Mouse (Mus musculus) right cerebral cortex, postnatal 4 days (tissue): ENCODE results near the gene Rbfox2.
"Not testable (repeated sequence)": the region's sequence is repeated elsewhere in the genome, so short reads cannot be mapped to it uniquely, and the experiment has no call there.

ENCODE experiments used
- DNase-seq: peaks from one replicate; pipeline ENCODE4 v3.0.0-alpha.2; 2022

Gene Rbfox2

DNA sequence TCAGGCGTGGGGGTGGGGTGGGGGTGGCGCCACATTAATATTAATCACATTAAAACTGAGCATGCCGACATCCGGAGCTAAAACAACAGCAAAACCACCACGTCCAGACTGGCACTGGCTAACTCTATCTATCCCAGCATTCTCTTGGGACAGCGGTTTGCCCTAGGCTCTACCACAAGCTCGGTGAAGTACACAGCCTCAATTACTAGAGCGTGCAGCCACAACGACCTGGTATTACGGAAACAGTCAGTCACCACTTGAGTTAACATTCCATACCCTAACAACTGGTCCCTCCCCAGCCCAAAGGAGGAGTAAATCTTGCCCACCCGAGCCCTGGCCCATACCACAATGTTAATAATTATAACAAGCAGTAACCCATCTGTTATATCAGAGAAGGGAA lies 217.6 kb downstream of the Rbfox2 start:
- DNase-seq = no peak

- no peak for DNase-seq
Measured at GRCm38 (mm10) chr15:77086488-77086887, 220.3 kb downstream of the Rbfox2 start.

DNA sequence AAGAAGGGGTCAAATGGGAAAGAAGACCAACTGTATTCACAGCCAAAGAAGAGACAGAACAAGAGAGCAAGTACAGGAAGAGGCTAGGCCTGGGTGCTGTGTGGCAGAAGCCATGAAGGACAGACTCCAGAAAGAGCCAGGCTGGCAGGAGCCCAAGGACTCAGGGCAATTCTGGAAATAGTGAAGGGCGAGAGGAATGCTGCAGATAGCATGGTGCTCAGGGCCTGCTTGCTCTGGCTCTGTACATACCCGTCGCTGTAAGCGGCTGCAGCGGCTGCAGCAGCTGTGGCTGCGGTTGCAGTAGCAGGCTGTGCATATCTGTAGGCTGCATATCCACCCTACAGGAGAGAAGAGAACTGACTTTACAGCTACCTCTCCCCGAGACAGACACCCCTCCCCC lies 221.0 kb downstream of the Rbfox2 start:
- DNase-seq = no peak

GRCm38 (mm10) chr15:77081454-77081853 lies 225.3 kb downstream of the Rbfox2 start:
- no peak for DNase-seq

DNA sequence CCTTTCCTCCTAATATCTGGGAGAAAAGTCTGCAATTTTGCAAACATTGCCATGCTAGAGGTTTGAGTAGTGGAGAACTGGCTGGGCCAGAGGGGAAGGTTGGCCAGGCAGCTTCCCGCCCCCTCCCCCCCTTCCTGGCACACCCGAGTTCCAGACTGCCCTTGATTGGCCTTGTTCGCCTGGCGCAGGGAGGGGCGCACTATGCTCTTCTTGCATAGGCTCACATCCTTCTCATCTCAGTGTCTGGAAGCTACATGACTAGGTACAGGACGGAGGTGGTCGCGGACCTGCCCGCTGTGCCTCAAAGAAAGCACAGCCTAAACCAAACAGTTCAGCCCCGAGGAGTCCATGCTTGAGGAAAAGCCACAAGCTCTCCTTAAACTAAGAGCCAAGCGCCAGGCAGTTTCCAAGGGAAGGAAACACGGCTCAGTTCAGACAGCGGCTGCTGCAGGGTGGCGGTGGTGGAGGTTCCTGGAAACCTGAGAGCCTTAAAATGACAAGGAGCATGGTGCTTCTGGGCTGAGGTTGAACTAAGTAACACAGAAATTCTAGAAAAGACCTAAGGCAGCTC lies 226.0 kb downstream of the Rbfox2 start:
- DNase-seq = no peak

DNA sequence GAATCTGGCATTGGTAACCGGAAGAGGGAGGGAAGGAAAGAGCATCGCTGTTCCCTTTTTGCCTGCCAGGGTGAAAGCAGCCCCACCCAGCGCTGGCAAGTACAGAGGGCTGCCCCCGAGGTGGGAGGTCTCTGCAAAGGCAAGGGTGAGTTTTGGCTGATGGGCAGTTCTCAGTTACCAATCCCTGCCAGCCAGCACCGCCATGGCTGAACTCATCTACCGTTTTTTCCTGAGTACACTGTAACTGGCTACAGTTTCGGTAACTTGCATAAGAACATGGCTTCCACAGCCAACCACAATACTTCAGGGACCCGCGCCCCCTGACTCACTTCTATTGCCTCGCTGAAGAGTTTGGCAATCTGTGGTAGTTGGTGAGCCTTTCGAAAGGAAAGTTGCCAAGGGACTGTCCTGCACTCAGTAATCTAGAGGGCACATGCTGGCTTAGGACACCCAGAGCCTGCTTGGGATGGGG lies 226.9 kb downstream of the Rbfox2 start:
- no peak for DNase-seq

- no peak for DNase-seq
Measured at GRCm38 (mm10) chr15:77079256-77079822, 227.5 kb downstream of the Rbfox2 start.

DNA sequence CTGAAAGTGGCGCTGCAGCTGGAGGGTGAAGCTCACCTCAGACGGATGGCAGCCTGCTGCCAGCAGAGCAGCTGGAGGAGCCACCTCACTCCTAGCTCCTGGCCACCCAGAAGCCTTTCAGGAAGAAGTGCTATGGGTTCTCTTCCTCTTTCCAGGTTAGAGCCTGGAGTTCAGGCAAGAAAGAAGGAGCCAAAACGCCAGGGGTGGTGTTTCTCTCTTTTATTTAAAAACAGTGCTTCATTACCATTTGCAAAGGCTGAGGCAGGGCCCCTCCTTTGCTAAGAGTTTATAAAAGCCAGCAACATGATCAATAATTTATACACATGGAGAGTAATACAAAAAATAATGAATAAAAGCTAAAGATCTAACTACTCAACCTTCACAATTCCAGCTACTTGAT lies 228.0 kb downstream of the Rbfox2 start:
- DNase-seq = no peak

GRCm38 (mm10) chr15:77077906-77078305 lies 228.9 kb downstream of the Rbfox2 start:
- no peak for DNase-seq

DNA sequence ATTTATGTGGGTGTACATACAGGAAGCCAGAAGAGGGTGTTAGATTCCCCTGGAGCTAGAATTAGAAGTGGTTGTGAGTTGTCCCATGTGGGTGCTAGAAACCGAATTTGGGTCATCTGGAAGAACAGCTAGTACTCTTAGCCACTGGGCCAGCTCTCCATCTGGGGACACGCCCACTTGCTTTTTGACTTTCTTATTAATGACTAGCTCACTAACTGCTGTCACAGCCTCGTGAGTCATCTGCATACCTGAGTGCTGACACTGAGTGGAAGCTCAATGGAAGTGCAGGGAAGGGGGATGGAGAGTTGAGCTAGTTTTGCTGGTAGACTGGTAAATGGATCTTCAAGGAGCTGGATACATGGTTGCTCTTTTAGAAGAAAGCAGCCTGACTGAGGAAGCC lies 230.3 kb downstream of the Rbfox2 start:
- DNase-seq = no peak

- DNase-seq = no peak
Measured at GRCm38 (mm10) chr15:77072556-77073163, 234.1 kb downstream of the Rbfox2 start.

DNA sequence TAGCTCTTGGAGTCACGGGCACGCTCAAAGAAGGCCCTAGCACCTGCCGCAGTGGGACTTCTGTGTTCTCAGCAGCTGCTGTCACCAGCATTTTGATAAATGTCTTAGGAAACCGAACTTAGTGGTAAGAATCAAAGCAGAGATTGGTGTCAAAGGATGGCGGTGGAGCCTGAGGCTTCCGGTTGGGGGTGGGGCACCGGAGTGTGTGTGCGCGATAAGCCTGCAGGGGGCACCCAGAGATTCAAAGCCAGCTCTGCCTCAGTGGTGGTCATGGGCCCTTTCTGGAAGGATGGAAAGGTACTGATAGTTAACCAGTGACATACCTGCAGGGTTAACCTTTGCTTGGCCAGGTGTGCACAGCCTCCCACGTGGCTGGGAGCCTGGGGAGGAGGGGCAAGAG lies 235.3 kb downstream of the Rbfox2 start:
- peak; percentile 59 for DNase-seq

GRCm38 (mm10) chr15:77070745-77071268 lies 236.0 kb downstream of the Rbfox2 start:
- no peak for DNase-seq

DNA sequence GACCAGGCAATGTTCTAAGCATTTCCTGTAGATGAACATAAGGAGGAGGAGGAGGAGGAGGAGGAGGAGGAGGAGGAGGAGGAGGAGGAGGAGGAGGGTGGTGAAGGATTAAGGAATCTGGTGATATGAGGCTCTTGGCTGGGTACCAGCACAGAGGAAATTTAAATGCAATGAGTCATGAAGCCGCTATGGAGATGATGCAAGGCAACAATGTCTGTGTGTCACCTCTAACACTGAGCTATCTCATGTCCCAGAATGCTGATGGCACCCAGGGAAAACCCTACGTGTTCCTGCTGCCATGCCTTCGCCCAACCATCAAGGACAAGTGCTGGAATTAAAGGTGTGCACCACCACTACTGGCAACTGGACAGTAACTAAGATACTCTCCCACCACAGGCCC lies 237.8 kb downstream of the Rbfox2 start:
- no peak for DNase-seq

- no peak for DNase-seq
Measured at GRCm38 (mm10) chr15:77068439-77068861, 238.4 kb downstream of the Rbfox2 start.

DNA sequence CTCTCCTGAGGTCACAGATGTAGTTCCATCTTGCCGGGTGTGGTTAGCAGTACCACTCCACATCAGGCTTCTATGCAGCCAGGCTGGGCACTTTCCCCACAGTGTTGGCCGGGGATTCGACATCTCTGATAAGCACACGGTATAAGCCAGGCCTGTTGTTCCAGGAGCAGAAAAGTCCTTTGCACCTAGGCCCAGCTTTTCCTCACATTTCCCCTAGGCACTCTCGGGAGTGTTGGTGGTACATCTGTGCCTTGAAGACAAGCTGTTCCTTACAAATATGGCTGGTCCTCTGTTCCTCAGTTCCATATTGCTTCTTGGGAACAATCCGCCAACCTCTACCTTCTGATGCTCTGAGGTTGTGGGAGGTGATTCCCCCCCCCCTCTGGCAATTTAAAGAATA lies 240.6 kb downstream of the Rbfox2 start:
- no peak for DNase-seq

DNA sequence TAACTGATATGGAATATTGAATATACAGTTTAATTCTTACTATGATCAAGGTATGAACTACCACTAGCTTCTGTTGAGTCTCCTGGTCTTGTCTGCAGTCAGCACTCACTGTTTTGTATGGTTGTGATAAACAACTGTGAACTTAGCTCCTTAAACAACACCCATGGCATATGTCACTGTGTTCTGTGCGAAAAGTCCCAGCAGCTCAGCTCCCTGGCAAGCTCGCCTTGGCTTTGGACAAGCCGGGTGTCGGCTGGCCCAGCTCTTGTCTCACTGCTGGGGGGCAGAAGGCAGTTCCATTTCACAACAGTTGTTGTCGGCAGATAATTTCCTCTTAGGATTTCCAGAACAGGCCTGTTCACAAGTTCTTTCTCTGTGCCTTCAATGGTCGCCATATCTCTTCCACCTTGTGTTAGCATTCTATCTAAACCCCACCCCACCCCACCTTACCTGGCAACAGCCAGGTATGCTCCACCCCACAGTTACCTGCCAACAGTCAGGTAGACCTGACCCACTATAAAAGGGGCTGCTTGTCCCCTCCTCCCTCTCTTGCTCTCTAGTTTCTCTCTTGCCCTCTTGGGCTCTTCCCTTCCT lies 241.4 kb downstream of the Rbfox2 start:
- no peak for DNase-seq

GRCm38 (mm10) chr15:77062746-77063145 lies 244.1 kb downstream of the Rbfox2 start:
- no peak for DNase-seq

GRCm38 (mm10) chr15:77059416-77059815 lies 247.4 kb downstream of the Rbfox2 start:
- not testable (repeated sequence) for DNase-seq

- DNase-seq = no peak
Measured at GRCm38 (mm10) chr15:77058566-77058965, 248.2 kb downstream of the Rbfox2 start.

DNA sequence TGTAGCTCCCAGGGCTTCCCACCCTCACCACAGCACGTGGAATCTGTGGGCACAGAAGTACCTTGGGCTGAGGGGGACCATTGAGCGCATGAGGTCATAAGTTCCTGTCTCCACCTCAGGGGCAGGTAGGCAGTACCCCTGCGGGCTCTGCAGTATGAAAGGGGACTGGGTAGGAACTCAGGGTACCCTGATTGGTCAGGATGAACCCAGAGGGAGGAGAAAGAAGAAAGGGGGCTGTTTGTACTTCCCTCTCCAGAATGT lies 250.1 kb downstream of the Rbfox2 start:
- DNase-seq = no peak

DNA sequence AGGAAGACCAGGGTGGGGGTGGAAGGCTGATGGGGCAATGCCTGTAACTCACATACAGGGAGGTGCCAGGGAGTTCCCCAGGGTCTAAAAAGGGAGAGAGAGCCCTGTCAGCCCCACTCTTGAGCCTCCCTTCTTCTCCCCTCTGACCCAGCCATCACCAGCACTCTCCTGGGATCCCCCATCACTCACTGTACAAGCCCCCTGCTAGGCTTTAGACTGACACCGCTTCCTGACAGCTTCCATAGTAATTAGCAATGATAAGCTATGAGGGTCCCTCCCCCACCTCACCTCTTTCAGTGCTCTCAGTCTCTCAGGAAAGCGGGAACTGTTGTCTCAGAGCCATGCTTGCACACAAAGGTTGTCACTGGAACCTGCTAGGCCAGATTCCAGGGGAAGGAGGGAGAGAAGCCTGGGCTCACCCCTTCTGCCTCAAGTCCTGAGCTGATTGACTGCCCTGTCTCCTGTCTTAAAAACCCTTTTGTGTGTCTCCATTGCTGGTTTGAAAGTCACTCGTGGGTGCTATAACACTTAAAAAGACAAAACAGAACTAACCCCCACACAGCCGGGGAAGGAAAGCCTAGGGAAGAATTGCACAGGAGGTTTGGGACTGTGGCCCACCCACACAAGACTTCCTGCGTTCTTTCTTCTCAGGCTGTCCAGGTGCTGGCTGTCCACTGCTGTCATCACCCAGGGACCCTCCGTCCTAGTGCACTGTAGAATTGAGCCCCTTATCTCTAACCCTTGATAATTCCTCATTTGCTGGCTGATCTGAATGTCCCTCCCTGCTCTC lies 250.6 kb downstream of the Rbfox2 start:
- no peak for DNase-seq

GRCm38 (mm10) chr15:77054611-77055175 lies 252.1 kb downstream of the Rbfox2 start:
- no peak for DNase-seq
